Mouse (Mus musculus) G1E (cell line): ENCODE measurements at regions not wholly inside any gene's neighbourhood (a gene's known extent, or its start where the extent isn't known, plus 50 kb on each side); places are given as distances from the start of the nearest gene placed in this dataset.

Experiments
- CTCF ChIP-seq: IDR thresholded peaks from 2 replicates; pipeline ENCODE4 v1.5.1; 2012; ENCODE audit warnings: low read depth, low read length, inconsistent platforms, mixed read lengths
- GATA1 ChIP-seq: IDR thresholded peaks from 2 replicates; pipeline ENCODE4 v1.6.1; 2012; ENCODE audit warnings: borderline replicate concordance, low read length, inconsistent platforms, mixed read lengths
- POLR2AphosphoS5 ChIP-seq: IDR thresholded peaks from 2 replicates; pipeline ENCODE4 v1.6.1; 2012; ENCODE audit warnings: low read depth, low read length, inconsistent platforms; ENCODE audit not compliant: insufficient replicate concordance

DNA sequence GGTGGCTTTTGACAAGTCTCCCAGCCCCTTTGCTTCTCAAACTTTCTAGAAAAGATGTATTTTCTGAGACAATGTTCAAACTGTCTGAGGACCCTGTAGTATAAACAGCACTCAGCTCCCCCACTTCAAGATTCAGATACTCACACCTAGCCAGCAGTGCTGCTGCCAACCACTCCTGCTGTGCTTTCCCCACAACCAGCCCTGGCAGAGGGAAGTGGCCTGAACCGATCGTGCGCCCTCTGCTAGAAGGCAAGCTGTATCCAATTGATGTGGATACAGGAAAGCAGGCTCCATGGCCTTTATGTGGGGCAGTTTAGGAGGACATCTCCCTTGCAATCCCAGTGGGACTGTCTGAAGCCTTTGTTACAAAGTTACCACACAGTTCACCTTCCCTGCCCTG is 156.6 kb downstream of the Bcl11a start:
- TF ChIP-seq POLR2AphosphoS5 (no peak), CTCF (no peak), GATA1 (no peak)
